In the genomic region with DNA sequence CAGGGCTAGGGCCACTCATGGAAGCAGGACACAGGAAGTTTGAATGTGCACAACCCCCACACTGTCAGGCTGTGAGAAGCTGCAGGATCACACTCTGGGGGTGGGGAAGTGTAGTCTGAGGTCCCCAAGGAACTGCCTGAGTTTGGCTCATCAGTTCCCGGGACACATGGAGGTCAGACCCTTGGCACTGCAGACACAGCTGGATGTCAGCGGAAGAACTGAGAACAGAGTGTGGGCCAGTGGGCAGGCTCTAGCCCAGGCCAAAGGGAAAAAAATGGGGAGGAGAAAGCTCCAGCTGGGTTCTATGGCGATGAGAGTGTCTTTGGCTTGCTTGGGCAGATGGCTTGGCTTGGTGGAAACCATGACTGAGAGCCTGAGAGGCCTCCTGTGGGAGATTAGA, we compare ENCODE assay signal across 24 mouse cellular contexts.
"Had no signal": no experiment of that assay in that cellular context is flagged by ENCODE, and none has a peak within 500 bp of the region (broad histone marks: within the 10 kb centered on the region; RNA-seq: fewer than 3 reads in every experiment).

No protein-coding gene starts in this region.

- ATAC-seq: hindbrain, embryonic 16.5 days; inflammation-experienced regulatory T-cells, adult 6 months; intestine, embryonic 15.5 days; intestine, postnatal 0 days had no signal

- H3K27ac ChIP-seq: gastrocnemius, adult 2 months; heart, embryonic 10.5 days; hindbrain, embryonic 10.5 days; hindbrain, embryonic 12.5 days; hindbrain, embryonic 14.5 days; intestine, embryonic 15.5 days; layer of hippocampus, adult 2 months; left cerebral cortex, adult 2 months; limb, embryonic 10.5 days; limb, embryonic 12.5 days had no signal

- H3K9ac ChIP-seq: heart, embryonic 12.5 days; hindbrain, embryonic 12.5 days; hindbrain, embryonic 14.5 days; intestine, embryonic 15.5 days; limb, embryonic 12.5 days had no signal

- DNase-seq: gastrocnemius, adult 2 months; gastrocnemius, postnatal 10 days; gastrocnemius, postnatal 25 days; heart, adult 18-20 months; heart, postnatal 10 days; heart, postnatal 4 days; kidney, adult 18-20 months; kidney, adult 8-10 months; kidney, postnatal 10 days; kidney, postnatal 25 days; kidney, postnatal 4 days had no signal

- H3K27me3 ChIP-seq: heart, embryonic 12.5 days; hindbrain, embryonic 12.5 days; intestine, embryonic 15.5 days; limb, embryonic 12.5 days had no signal

- H3K36me3 ChIP-seq: heart, embryonic 10.5 days; heart, embryonic 12.5 days; hindbrain, embryonic 10.5 days; hindbrain, embryonic 12.5 days; intestine, embryonic 15.5 days; limb, embryonic 10.5 days; limb, embryonic 12.5 days had no signal

- H3K9me3 ChIP-seq: heart, embryonic 10.5 days; heart, embryonic 12.5 days; hindbrain, embryonic 10.5 days; hindbrain, embryonic 12.5 days; intestine, embryonic 15.5 days; limb, embryonic 10.5 days; limb, embryonic 12.5 days had no signal

- H3K4me3 ChIP-seq: gastrocnemius, adult 2 months; heart, embryonic 10.5 days; heart, embryonic 12.5 days; hindbrain, embryonic 10.5 days; hindbrain, embryonic 12.5 days; intestine, embryonic 15.5 days; layer of hippocampus, adult 2 months; left cerebral cortex, adult 2 months; limb, embryonic 10.5 days; limb, embryonic 12.5 days had no signal

- H3K4me1 ChIP-seq: heart, embryonic 10.5 days; heart, embryonic 12.5 days; hindbrain, embryonic 10.5 days; hindbrain, embryonic 12.5 days; intestine, embryonic 15.5 days; limb, embryonic 10.5 days; limb, embryonic 12.5 days had no signal

- H3K4me2 ChIP-seq: heart, embryonic 12.5 days; hindbrain, embryonic 12.5 days; hindbrain, embryonic 14.5 days; intestine, embryonic 15.5 days; limb, embryonic 12.5 days had no signal
